Comparison of ENCODE assay signal across 10 mouse cellular contexts in the genomic region with DNA sequence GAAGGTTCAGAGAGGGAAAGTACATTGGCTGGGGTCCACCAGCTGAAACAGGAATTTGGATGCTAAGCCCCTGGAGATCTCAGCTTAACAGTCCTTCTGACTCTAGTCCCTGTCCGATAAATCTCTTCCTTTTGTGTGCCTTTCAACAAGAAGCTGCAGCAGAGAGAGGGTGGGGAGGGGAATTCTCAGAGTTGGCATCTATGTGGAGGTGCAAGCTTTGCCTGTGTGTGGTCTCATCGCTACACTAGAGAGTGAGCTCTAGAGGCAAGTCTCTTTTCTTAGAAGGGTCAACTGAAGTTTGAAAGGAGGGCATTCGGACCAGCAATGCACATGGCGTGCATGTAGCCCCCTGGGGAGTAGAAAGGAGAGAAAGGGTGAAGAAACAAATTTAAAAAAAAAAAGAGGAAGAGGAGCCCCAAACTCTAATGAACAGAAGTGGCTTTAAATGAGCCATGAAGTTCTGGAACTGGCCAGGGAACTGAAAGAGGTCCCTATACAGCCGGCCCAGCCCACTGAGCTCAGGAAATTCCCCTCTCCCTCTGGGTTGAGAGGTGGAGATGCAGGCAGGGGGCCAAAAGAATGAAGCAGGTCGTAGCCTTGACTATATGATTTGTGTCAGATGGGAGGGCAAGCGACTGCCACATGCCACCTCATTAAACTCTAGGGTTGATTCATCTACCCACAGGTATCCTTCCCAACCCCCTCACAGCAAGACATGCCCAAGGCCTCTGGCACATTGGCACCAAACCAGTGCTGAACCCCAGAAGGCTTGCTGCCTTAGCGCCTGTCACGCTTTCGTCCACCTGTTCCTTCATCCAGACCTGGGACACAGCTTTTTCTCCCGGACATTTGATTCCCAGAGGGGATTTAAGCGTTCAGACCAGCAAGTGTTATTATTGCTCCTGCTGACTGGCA. TPM values are rescaled to one million over a fixed set of nuclear protein-coding genes. Genes with fewer than 3 reads are reported as not detected.
DNase-seq lines count a peak whose midpoint lies in the region; ATAC-seq and TF ChIP-seq lines count a peak whose summit lies in the region.
"Had no signal": no experiment of that assay in that cellular context is flagged by ENCODE, and none has a peak within 500 bp of the region (broad histone marks: within the 10 kb centered on the region; RNA-seq: fewer than 3 reads in every experiment).

No protein-coding gene starts in this region.

- H3K36me3 ChIP-seq in thymus, adult 2 months (ENCODE audit: control insufficient read depth, insufficient read depth, low read length), result no peaks in the 10 kb centered on the region

- no peak for TF ChIP-seq POLR2A in thymus, adult 2 months (IDR thresholded peaks at IDR 0.05; ENCODE audit: control insufficient read depth, extremely low read depth, insufficient read depth, low read length, poor library complexity)

- no peak overlapping the region; the same call in 1 of the 2 replicates for H3K27ac ChIP-seq in thymus, adult 2 months (ENCODE audit: control insufficient read depth, insufficient read depth, low read length)
- H3K27ac ChIP-seq in gastrocnemius, adult 2 months, result no peak overlapping the region

- peaks cover 6% of the 10 kb centered on the region; the same call in 1 of the 2 replicates for H3K27me3 ChIP-seq in thymus, adult 2 months (ENCODE audit: control insufficient read depth, insufficient read depth, low read length)

- WGBS in thymus, adult 2 months, result 56% methylated on average over 12 of the region's 12 CpGs

- H3K4me3 ChIP-seq in thymus, adult 2 months (ENCODE audit: control insufficient read depth, insufficient read depth, low read length), result peak overlapping the region; percentile 1; the same call in 1 of the 2 replicates
- no peak overlapping the region for H3K4me3 ChIP-seq in gastrocnemius, adult 2 months

- peak; percentile 21 for DNase-seq in adrenal gland, postnatal 14 days
- DNase-seq in adrenal gland, postnatal 36 days, result no peak
- DNase-seq in thymus, adult 2 months, result no peak
- no peak for DNase-seq in thymus, postnatal 14 days
- no peak for DNase-seq in gastrocnemius, adult 2 months
- DNase-seq in frontal cortex, postnatal 14 days (ENCODE audit: low spot score in 2 of 2), result no peak
- no peak for DNase-seq in adrenal gland, adult 18-20 months (ENCODE audit: low spot score in 2 of 2)
- DNase-seq: adrenal gland, postnatal 10 days; lung, adult 2 months had no signal

- peak; percentile 22; the same call in 1 of the 2 replicates for ATAC-seq in megakaryocyte, adult 5-6 weeks (ENCODE audit: poor library complexity, severe bottlenecking)

- peaks cover 33% of the 10 kb centered on the region for H3K4me1 ChIP-seq in thymus, adult 2 months (replicated peaks; ENCODE audit: control insufficient read depth, insufficient read depth, low read length)

- TF ChIP-seq CTCF in thymus, adult 2 months (IDR thresholded peaks at IDR 0.05; ENCODE audit: borderline replicate concordance, control insufficient read depth, extremely low read depth, insufficient read depth, low read length, poor library complexity), result no peak
- TF ChIP-seq CTCF in gastrocnemius, adult 2 months (IDR thresholded peaks at IDR 0.05), result no peak

- intact Hi-C loops in gastrocnemius, adult 2 months (cut with DNase I), result no loop called here

RNA-seq across cellular contexts. Expression of a gene that starts 10.0 kb away (rescaled TPM):
- 0.85 and 3.1 TPM in 2 replicates for total RNA-seq in adrenal gland, postnatal 14 days (2021)
- total RNA-seq in adrenal gland, postnatal 36 days (2021), result under 1 TPM; 0.79 to 0.82 TPM
- polyA plus RNA-seq in thymus, adult 2 months (2012; rRNA removed), result 21.8 and 25.2 TPM in 2 replicates
- 0.11 and 1.1 TPM in 2 replicates for total RNA-seq in megakaryocyte, adult 5-6 weeks (2015)
- 0.49 and 0.77 TPM in 2 replicates for total RNA-seq in megakaryocyte, adult 5-6 weeks (2017)
- total RNA-seq in gastrocnemius, adult 2 months (2021), result under 1 TPM in 1 of 2 experiments, not detected in 1; 0.14 TPM
- total RNA-seq in adrenal gland, adult 18-20 months (2021), result 1 to 10 TPM; 1.1 to 1.9 TPM
